Mouse (Mus musculus): Measurements from ENCODE around the gene Rpl36a.

DNA sequence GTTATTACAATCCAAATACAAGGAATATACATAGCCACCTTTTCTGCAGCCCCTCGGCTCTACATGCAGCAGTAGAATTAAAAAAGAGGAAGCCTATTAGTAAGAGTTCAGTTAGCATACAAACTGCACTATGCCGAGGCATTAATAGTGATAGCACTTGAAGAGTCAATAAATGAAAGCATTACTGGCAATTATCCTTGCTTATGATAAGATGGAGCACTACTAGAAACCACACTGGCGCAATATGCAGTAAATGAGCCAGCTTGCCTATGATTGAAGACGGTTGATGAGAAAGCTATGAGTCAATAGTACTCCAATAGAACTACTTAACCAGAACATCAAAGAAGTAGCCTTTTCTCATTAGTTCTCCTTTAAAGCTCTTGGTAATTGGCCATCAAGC, 7.6 kb upstream of the Rpl36a start:
- TF ChIP-seq POLR2A (IDR thresholded peaks at IDR 0.05; ENCODE audit: insufficient read depth, low read length) = no peak
- TF ChIP-seq CTCF (IDR thresholded peaks at IDR 0.05; ENCODE audit: low read depth, low read length) = no peak
